Mouse (Mus musculus) layer of hippocampus, adult 11-12 months (tissue): ENCODE data around the gene Emc3.

Experiments
- DNase-seq: peaks from one replicate; pipeline ENCODE4 v3.0.0; 2022; ENCODE audit warnings: low spot score

The Emc3 gene

GRCm38 (mm10) chr6:113495071-113495675 is 36.3 kb downstream of the Emc3 start:
- DNase-seq = no peak

- peak; percentile 73 for DNase-seq
These were observed 37.1 kb downstream of the Emc3 start for GRCm38 (mm10) chr6:113494258-113494788.

- peak; percentile 47 for DNase-seq
These were observed 39.2 kb downstream of the Emc3 start for GRCm38 (mm10) chr6:113492101-113492864.

GRCm38 (mm10) chr6:113489410-113489809 is 42.0 kb downstream of the Emc3 start:
- DNase-seq = no peak

GRCm38 (mm10) chr6:113487125-113487576 is 44.3 kb downstream of the Emc3 start:
- DNase-seq = no peak

- no peak for DNase-seq
These were observed 47.7 kb downstream of the Emc3 start for GRCm38 (mm10) chr6:113483729-113484128.

GRCm38 (mm10) chr6:113483100-113483615 is 48.3 kb downstream of the Emc3 start, which contains the start of gene Creld1:
Gene Creld1 (plus strand): TSS chr6:113483297.
- peak; percentile 96 for DNase-seq

- peak; percentile 54 for DNase-seq
These were observed 48.9 kb downstream of the Emc3 start for GRCm38 (mm10) chr6:113482477-113483099.

- DNase-seq = no peak
These were observed 50.7 kb downstream of the Emc3 start for GRCm38 (mm10) chr6:113480555-113481373.

- no peak for DNase-seq
These were observed 52.5 kb downstream of the Emc3 start for GRCm38 (mm10) chr6:113478906-113479305.

- no peak for DNase-seq
These were observed 54.1 kb downstream of the Emc3 start for GRCm38 (mm10) chr6:113477353-113477752.

- DNase-seq = no peak
These were observed 57.7 kb downstream of the Emc3 start for GRCm38 (mm10) chr6:113473715-113474114.

- DNase-seq = no peak
These were observed 58.2 kb downstream of the Emc3 start for GRCm38 (mm10) chr6:113473246-113473645.

- DNase-seq = no peak
These were observed 59.4 kb downstream of the Emc3 start for GRCm38 (mm10) chr6:113472061-113472460.

GRCm38 (mm10) chr6:113471297-113471936 is 60.0 kb downstream of the Emc3 start, which contains the start of gene Il17rc:
Gene Il17rc (plus strand): TSS chr6:113471427.
- no peak for DNase-seq

- peak; percentile 73 for DNase-seq
These were observed 62.0 kb downstream of the Emc3 start for GRCm38 (mm10) chr6:113469432-113469831.

- DNase-seq = peak; percentile 73
These were observed 62.4 kb downstream of the Emc3 start for GRCm38 (mm10) chr6:113469021-113469420.

- no peak for DNase-seq
These were observed 62.9 kb downstream of the Emc3 start for GRCm38 (mm10) chr6:113468512-113468911.

- DNase-seq = no peak
These were observed 65.8 kb downstream of the Emc3 start for GRCm38 (mm10) chr6:113465602-113466001.
